ENCODE assay signal across 10 mouse cellular contexts in the genomic region with DNA sequence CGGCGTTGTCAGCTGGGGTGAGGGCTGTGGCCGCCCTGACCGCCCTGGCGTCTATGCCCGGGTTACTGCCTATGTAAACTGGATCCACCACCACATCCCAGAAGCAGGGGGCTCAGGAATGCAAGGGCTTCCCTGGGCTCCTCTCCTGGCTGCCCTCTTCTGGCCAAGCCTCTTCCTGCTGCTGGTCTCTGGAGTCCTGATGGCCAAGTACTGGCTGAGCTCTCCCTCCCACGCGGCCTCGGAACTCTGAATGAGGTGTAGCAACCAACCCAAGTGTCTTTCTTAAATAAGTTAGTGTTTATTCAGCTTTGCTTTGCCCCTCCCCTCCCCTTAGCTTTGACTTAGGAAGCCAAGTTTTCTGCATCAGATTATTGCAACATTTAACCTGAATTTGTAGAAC. TPM values are rescaled to one million over a fixed set of nuclear protein-coding genes. Genes with fewer than 3 reads are reported as not detected.
A peak's percentile ranks its signal among the peaks of the same experiment; 100 is the strongest.
DNase-seq lines count a peak whose midpoint lies in the region; ATAC-seq and TF ChIP-seq lines count a peak whose summit lies in the region.
"Had no signal": no experiment of that assay in that cellular context is flagged by ENCODE, and none has a peak within 500 bp of the region (broad histone marks: within the 10 kb centered on the region; RNA-seq: fewer than 3 reads in every experiment).

No protein-coding gene starts in this region.

- TF ChIP-seq POLR2A in lung, adult 2 months (IDR thresholded peaks at IDR 0.05; ENCODE audit: borderline replicate concordance, extremely low read depth, low read depth, low read length), result no peak

- H3K4me1 ChIP-seq in lung, adult 2 months (ENCODE audit: control insufficient read depth, insufficient read depth, low read length), result no peaks in the 10 kb centered on the region
- H3K4me1 ChIP-seq: midbrain, embryonic 12.5 days had no signal

- H3K27ac ChIP-seq in layer of hippocampus, adult 2 months, result no peak overlapping the region
- H3K27ac ChIP-seq: midbrain, embryonic 12.5 days had no signal

- no peak for ATAC-seq in activated CD4-positive, CD25-positive, alpha-beta regulatory T cell, adult 4 months

- DNase-seq in adrenal gland, adult 2 months, result peak; percentile 63
- DNase-seq in adrenal gland, adult 18-20 months (ENCODE audit: low spot score in 2 of 2), result no peak
- no peak for DNase-seq in layer of hippocampus, adult 2 months (ENCODE audit: low spot score in 2 of 2)
- DNase-seq in layer of hippocampus, postnatal 36 days, result no peak
- DNase-seq in adipocyte (ENCODE audit: low spot score), result peak; percentile 16
- DNase-seq in lung, adult 2 months, result peak; percentile 7
- DNase-seq in cerebellum, adult 8-10 months, result no peak

- whole genome bisulfite sequencing in lung, adult 2 months, result 36% methylated on average over 9 of the region's 9 CpGs

- H3K4me3 ChIP-seq in layer of hippocampus, adult 2 months, result no peak overlapping the region
- no peak overlapping the region for H3K4me3 ChIP-seq in lung, adult 2 months (replicated peaks; ENCODE audit: extremely low read depth, low read depth, low read length)
- H3K4me3 ChIP-seq: midbrain, embryonic 12.5 days had no signal

- peak; percentile 60 for TF ChIP-seq CTCF in layer of hippocampus, adult 2 months (conservative IDR thresholded peaks at IDR 0.05)
- TF ChIP-seq CTCF in lung, adult 2 months (IDR thresholded peaks at IDR 0.05; ENCODE audit: insufficient read depth, low read length), result 0 out of 2 replicates have a peak, but pooled peaks have one; percentile 5

RNA-seq across cellular contexts. Expression of gene Tpsg1, which starts 4.9 kb away (rescaled TPM):
- not detected for total RNA-seq in adrenal gland, adult 2 months (2021)
- 0.20 and 0.75 TPM in 2 replicates for polyA plus RNA-seq in adrenal gland, adult 2 months (2012; rRNA removed)
- under 1 TPM in 1 of 2 experiments, not detected in 1; 0.38 TPM for total RNA-seq in adrenal gland, adult 18-20 months (2021)
- not detected for total RNA-seq in layer of hippocampus, adult 2 months (2021)
- total RNA-seq in layer of hippocampus, postnatal 36 days (2021), result not detected
- 0.17 and 0.65 TPM in 2 replicates for polyA plus RNA-seq in lung, adult 2 months (2012; rRNA removed)
- polyA plus RNA-seq in activated CD4-positive, CD25-positive, alpha-beta regulatory T cell, adult 4 months (2017; shearing (Covaris generic)), result not detected
- polyA plus RNA-seq: forebrain, embryonic 11.5 days had no signal

RNA-seq across cellular contexts. Expression of gene Tpsb2, which starts 7.9 kb away (rescaled TPM):
- 1 to 10 TPM; 2.8 to 3.8 TPM for total RNA-seq in adrenal gland, adult 2 months (2021)
- 10.0 and 18.1 TPM in 2 replicates for polyA plus RNA-seq in adrenal gland, adult 2 months (2012; rRNA removed)
- 1 to 10 TPM; 2.9 to 6.7 TPM for total RNA-seq in adrenal gland, adult 18-20 months (2021)
- total RNA-seq in layer of hippocampus, adult 2 months (2021), result under 1 TPM in 1 of 2 experiments, not detected in 1; 0.82 TPM
- under 1 TPM in 1 of 2 experiments, not detected in 1; 0.96 TPM for total RNA-seq in layer of hippocampus, postnatal 36 days (2021)
- 6.4 and 6.5 TPM in 2 replicates for polyA plus RNA-seq in lung, adult 2 months (2012; rRNA removed)
- polyA plus RNA-seq in activated CD4-positive, CD25-positive, alpha-beta regulatory T cell, adult 4 months (2017; shearing (Covaris generic)), result not detected
- polyA plus RNA-seq: forebrain, embryonic 11.5 days; midbrain, embryonic 12.5 days had no signal

RNA-seq across cellular contexts. Expression of gene Tpsab1, which starts 28.6 kb away (rescaled TPM):
- total RNA-seq in adrenal gland, adult 2 months (2021), result 1 to 10 TPM in 1 of 2 experiments, under 1 TPM in 1; 0.98 to 1.5 TPM
- polyA plus RNA-seq in adrenal gland, adult 2 months (2012; rRNA removed), result 4.3 and 4.9 TPM in 2 replicates
- 1 to 10 TPM in 1 of 2 experiments, under 1 TPM in 1; 0.53 to 1.5 TPM for total RNA-seq in adrenal gland, adult 18-20 months (2021)
- total RNA-seq in layer of hippocampus, adult 2 months (2021), result not detected
- under 1 TPM in 1 of 2 experiments, not detected in 1; 0.56 TPM for total RNA-seq in layer of hippocampus, postnatal 36 days (2021)
- polyA plus RNA-seq in lung, adult 2 months (2012; rRNA removed), result 0.27 and 0.32 TPM in 2 replicates
- not detected for polyA plus RNA-seq in activated CD4-positive, CD25-positive, alpha-beta regulatory T cell, adult 4 months (2017; shearing (Covaris generic))
- polyA plus RNA-seq: forebrain, embryonic 11.5 days; midbrain, embryonic 12.5 days had no signal

RNA-seq across cellular contexts. Expression of gene Prss29, which starts 55.6 kb away (rescaled TPM):
- total RNA-seq in adrenal gland, adult 2 months (2021), result not detected
- not detected in 2 replicates for polyA plus RNA-seq in adrenal gland, adult 2 months (2012; rRNA removed)
- total RNA-seq in adrenal gland, adult 18-20 months (2021), result not detected
- not detected for total RNA-seq in layer of hippocampus, adult 2 months (2021)
- total RNA-seq in layer of hippocampus, postnatal 36 days (2021), result not detected
- polyA plus RNA-seq in lung, adult 2 months (2012; rRNA removed), result not detected in 2 replicates
- not detected for polyA plus RNA-seq in activated CD4-positive, CD25-positive, alpha-beta regulatory T cell, adult 4 months (2017; shearing (Covaris generic))
- polyA plus RNA-seq: forebrain, embryonic 11.5 days; midbrain, embryonic 12.5 days had no signal

RNA-seq across cellular contexts. Expression of gene Cacna1h, which starts 59.6 kb away (rescaled TPM):
- total RNA-seq in adrenal gland, adult 2 months (2021), result 10 to 100 TPM; 77.1 to 96.1 TPM
- polyA plus RNA-seq in adrenal gland, adult 2 months (2012; rRNA removed), result 163 and 202 TPM in 2 replicates
- total RNA-seq in adrenal gland, adult 18-20 months (2021), result 10 to 100 TPM; 69.5 to 83.9 TPM
- total RNA-seq in layer of hippocampus, adult 2 months (2021), result 100 to 1,000 TPM; 121 to 142 TPM
- 100 to 1,000 TPM; 107 to 127 TPM for total RNA-seq in layer of hippocampus, postnatal 36 days (2021)
- polyA plus RNA-seq in lung, adult 2 months (2012; rRNA removed), result 1.9 and 3.2 TPM in 2 replicates
- polyA plus RNA-seq in activated CD4-positive, CD25-positive, alpha-beta regulatory T cell, adult 4 months (2017; shearing (Covaris generic)), result not detected

Comparison
In these comparisons a context has a peak if more than half of its experiments do, and no peak if none do; other contexts are left out.
1. DNase-seq: peak in adrenal gland, adult 2 months (single experiment), adipocyte (single experiment) and lung, adult 2 months (single experiment); none in adrenal gland, adult 18-20 months (0 of 2), layer of hippocampus, adult 2 months (0 of 2), layer of hippocampus, postnatal 36 days (0 of 2) and cerebellum, adult 8-10 months (single experiment).